Mouse (Mus musculus) MEL (cell line): ENCODE measurements around the gene Ubr1.

Experiments used
- BHLHE40 ChIP-seq: IDR thresholded peaks from 2 replicates; pipeline ENCODE4 v1.6.1; 2012; ENCODE audit warnings: low read depth, mild to moderate bottlenecking, inconsistent platforms, low read length, improper control_type of control experiment, borderline replicate concordance
- CTCF ChIP-seq, 3 experiments: IDR thresholded peaks in 2 of 3; conservative IDR thresholded peaks in 1 of 3; 2 replicates each; pipeline ENCODE4 v1.5.1; 2011 to 2012; ENCODE audit warnings: low read length in 3 of 3, low read depth in 2 of 3, mild to moderate bottlenecking in 2 of 3, improper control_type of control experiment in 1 of 3, inconsistent platforms in 1 of 3, mixed read lengths in 1 of 3, moderate library complexity in 1 of 3; ENCODE audit not compliant: control insufficient read depth in 1 of 3, insufficient read depth in 1 of 3, poor library complexity in 1 of 3, severe bottlenecking in 1 of 3
- EP300 ChIP-seq, 2 experiments: IDR thresholded peaks; 2 replicates each; pipeline ENCODE4 v1.6.1; 2011; ENCODE audit warnings: improper control_type of control experiment in 2 of 2, low read length in 2 of 2, low read depth in 1 of 2, mild to moderate bottlenecking in 1 of 2
- GATA1 ChIP-seq: IDR thresholded peaks from 2 replicates; pipeline ENCODE4 v1.6.1; 2011; ENCODE audit warnings: low read depth, low read length, improper control_type of control experiment
- HCFC1 ChIP-seq: IDR thresholded peaks from 2 replicates; pipeline ENCODE4 v1.6.1; 2012; ENCODE audit warnings: low read depth, mild to moderate bottlenecking, inconsistent platforms, low read length, improper control_type of control experiment, moderate library complexity
- MYC ChIP-seq: IDR thresholded peaks from 2 replicates; pipeline ENCODE4 v1.6.1; 2011; ENCODE audit warnings: low read depth, mild to moderate bottlenecking, low read length, improper control_type of control experiment, moderate library complexity
- NRF1 ChIP-seq: IDR thresholded peaks from 2 replicates; pipeline ENCODE4 v1.6.1; 2014; ENCODE audit warnings: low read depth, mild to moderate bottlenecking, inconsistent platforms, low read length, improper control_type of control experiment, moderate library complexity; ENCODE audit not compliant: poor library complexity, insufficient read depth, severe bottlenecking
- POLR2A ChIP-seq, 2 experiments: IDR thresholded peaks; 2 replicates each; pipeline ENCODE4 v1.6.1; 2011 to 2012; ENCODE audit warnings: low read length in 2 of 2, mild to moderate bottlenecking in 2 of 2, control low read depth in 1 of 2, improper control_type of control experiment in 1 of 2, low read depth in 1 of 2, moderate library complexity in 1 of 2; ENCODE audit not compliant: control insufficient read depth in 1 of 2, insufficient read depth in 1 of 2, poor library complexity in 1 of 2

- no peak for TF ChIP-seq GATA1
- TF ChIP-seq POLR2A (IDR thresholded peaks at IDR 0.05; ENCODE audit: control insufficient read depth in 1 of 2, insufficient read depth in 1 of 2, low read depth in 1 of 2, low read length in 2 of 2, poor library complexity in 1 of 2) = no peak
- TF ChIP-seq CTCF (IDR thresholded peaks at IDR 0.05 in 2 of 3, conservative IDR thresholded peaks at IDR 0.05 in 1 of 3; ENCODE audit: control insufficient read depth in 1 of 3, insufficient read depth in 1 of 3, low read depth in 2 of 3, low read length in 3 of 3, poor library complexity in 1 of 3, severe bottlenecking in 1 of 3) = peak; percentile 40 to 64 (median 61)
- TF ChIP-seq HCFC1 = no peak
- no peak for TF ChIP-seq NRF1
- no peak for TF ChIP-seq BHLHE40
- peak; percentile 48; the same call in 1 of the 2 replicates for TF ChIP-seq MYC
- no peak for TF ChIP-seq EP300 (IDR thresholded peaks at IDR 0.05; ENCODE audit: low read depth in 1 of 2, low read length in 2 of 2)
These were observed 14.7 kb upstream of the Ubr1 start for GRCm38 (mm10) chr2:120985241-120985640.
